In the genomic region with DNA sequence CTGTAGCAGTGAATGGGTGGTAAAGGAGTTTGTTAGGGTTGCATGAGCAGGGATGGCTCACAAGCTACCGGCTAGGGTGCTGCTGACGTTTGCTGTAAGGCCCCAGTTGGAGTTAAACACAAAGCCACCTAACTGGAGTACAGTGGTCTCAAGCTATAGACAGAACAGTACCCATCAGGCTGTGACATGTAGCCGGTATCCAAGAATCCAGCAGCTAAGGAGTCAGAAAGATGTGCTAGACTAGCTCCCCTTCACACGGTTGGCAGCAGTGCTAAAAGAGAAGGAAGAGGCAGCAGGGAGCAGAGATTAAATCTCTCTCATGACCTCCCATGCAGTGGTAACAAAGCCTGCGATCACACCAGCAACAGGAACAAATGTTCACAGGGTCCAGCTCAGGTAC, we compare ENCODE assay signal across 15 mouse cellular contexts.
"Had no signal": no experiment of that assay in that cellular context is flagged by ENCODE, and none has a peak within 500 bp of the region (broad histone marks: within the 10 kb centered on the region; RNA-seq: fewer than 3 reads in every experiment).

No protein-coding gene starts in this region.

- DNase-seq: lung, adult 18-20 months; lung, embryonic 14.5 days; lung, postnatal 10 days; lung, postnatal 4 days; right cerebral cortex, postnatal 14 days; thymus, adult 2 months; thymus, postnatal 25 days; thymus, postnatal 4 days had no signal

- H3K4me2 ChIP-seq: lung, embryonic 14.5 days; midbrain, embryonic 15.5 days; neural tube, embryonic 13.5 days; neural tube, embryonic 15.5 days; stomach, embryonic 15.5 days had no signal

- H3K4me3 ChIP-seq: midbrain, embryonic 10.5 days; midbrain, embryonic 15.5 days; neural tube, embryonic 13.5 days; neural tube, embryonic 15.5 days; stomach, embryonic 15.5 days had no signal

- ATAC-seq: midbrain, embryonic 15.5 days had no signal

- H3K9ac ChIP-seq: liver, embryonic 14.5 days; lung, embryonic 14.5 days; midbrain, embryonic 15.5 days; neural tube, embryonic 13.5 days; neural tube, embryonic 15.5 days; stomach, embryonic 15.5 days had no signal

- H3K27ac ChIP-seq: liver, embryonic 14.5 days; midbrain, embryonic 10.5 days; midbrain, embryonic 15.5 days; neural tube, embryonic 13.5 days; neural tube, embryonic 15.5 days; stomach, embryonic 15.5 days; stomach, postnatal 0 days had no signal

- H3K27me3 ChIP-seq: midbrain, embryonic 15.5 days; neural tube, embryonic 13.5 days; neural tube, embryonic 15.5 days; stomach, embryonic 15.5 days had no signal

- H3K9me3 ChIP-seq: midbrain, embryonic 10.5 days; midbrain, embryonic 15.5 days; neural tube, embryonic 13.5 days; neural tube, embryonic 15.5 days; stomach, embryonic 15.5 days had no signal

- H3K36me3 ChIP-seq: midbrain, embryonic 10.5 days; midbrain, embryonic 15.5 days; neural tube, embryonic 13.5 days; neural tube, embryonic 15.5 days; stomach, embryonic 15.5 days had no signal
